Mouse (Mus musculus) stomach, postnatal 0 days (tissue): Measurements from ENCODE around the gene Trcg1. TPM values are rescaled to one million over a fixed set of nuclear protein-coding genes. Genes with fewer than 3 reads are reported as not detected.

Source experiments
- ATAC-seq: fragments of 200-750 bp; cut with Nextera tagmentation; 2 replicates; pipeline ENCODE4 v1.8.0; 2017; ENCODE audit not compliant: low FRiP score, low TSS enrichment
- DNase-seq: peaks from one replicate; pipeline ENCODE4 v3.0.0-alpha.2; 2016; ENCODE audit warnings: low spot score
- H3K27ac ChIP-seq: fragments of 300-500 bp; sonication (generic); replicated peaks from 2 replicates; pipeline ENCODE4 v1.5.1; 2014; ENCODE audit warnings: mild to moderate bottlenecking, control low read depth
- H3K27me3 ChIP-seq: fragments of 300-500 bp; sonication (generic); 2 replicates; pipeline ENCODE4 v1.6.1; 2014; ENCODE audit warnings: low read length; ENCODE audit not compliant: control insufficient read depth, insufficient read depth
- H3K36me3 ChIP-seq: fragments of 300-500 bp; sonication (generic); 2 replicates; pipeline ENCODE4 v1.6.1; 2014; ENCODE audit warnings: low read length, mixed read lengths; ENCODE audit not compliant: control insufficient read depth, insufficient read depth
- H3K4me1 ChIP-seq: fragments of 300-500 bp; sonication (generic); replicated peaks from 2 replicates; pipeline ENCODE4 v1.6.1; 2014; ENCODE audit warnings: antibody characterized with exemption; ENCODE audit not compliant: control insufficient read depth, insufficient read depth
- H3K4me2 ChIP-seq: fragments of 300-500 bp; sonication (generic); replicated peaks from 2 replicates; pipeline ENCODE4 v1.6.1; 2014; ENCODE audit warnings: low read depth, mild to moderate bottlenecking, control low read depth, moderate library complexity
- H3K4me3 ChIP-seq: fragments of 300-500 bp; sonication (generic); 2 replicates; pipeline ENCODE4 v1.5.1; 2014; ENCODE audit warnings: low read depth, low read length, control low read depth
- H3K9ac ChIP-seq: fragments of 300-500 bp; sonication (generic); 2 replicates; pipeline ENCODE4 v1.6.1; 2014; ENCODE audit warnings: mild to moderate bottlenecking, low read length, control low read depth, mixed read lengths
- H3K9me3 ChIP-seq: fragments of 300-500 bp; sonication (generic); 2 replicates; pipeline ENCODE4 v1.6.1; 2016; ENCODE audit warnings: low read length; ENCODE audit not compliant: control insufficient read depth
- CTCF ChIP-seq: IDR thresholded peaks from 2 replicates; pipeline ENCODE4 v1.5.1; 2016; ENCODE audit warnings: antibody characterized with exemption, low read depth, mild to moderate bottlenecking, moderate library complexity
- EP300 ChIP-seq: optimal IDR thresholded peaks from 2 replicates; pipeline ENCODE3; 2016; ENCODE audit warnings: antibody characterized with exemption
- WGBS: fragments of 180-500 bp; shearing (Covaris S2); extraction: QIAGEN DNeasy Blood & Tissue Kit; methylation state at CpG from one replicate; pipeline ENCODE4 v1.1.7; 2014; 5-methylcytosine and 5-hydroxymethylcytosine counted together
- polyA plus RNA-seq: library from polyadenylated mRNA; unstranded; fragments of >200 nt; fragmentation: Nextera tagmentation; extraction: Ambion mirVana; gene quantifications from 2 replicates; pipeline ENCODE4 v1.2.1, GENCODE M21; 2015

Trcg1 gene
- polyA plus RNA-seq, 1 experiment from 2014 or later: not detected

GRCm38 (mm10) chr9:57272902-57273804 is 36.8 kb downstream of the Trcg1 start:
- no peaks in the 10 kb centered on the region for H3K9me3 ChIP-seq

GRCm38 (mm10) chr9:57273805-57274494 is 37.6 kb downstream of the Trcg1 start:
- no peak overlapping the region for H3K27ac ChIP-seq
- 12% methylated on average over 6 of the region's 6 CpGs for WGBS
- H3K4me3 ChIP-seq: no peak overlapping the region
- TF ChIP-seq EP300 (no peak), CTCF (no peak)
- no peak overlapping the region for H3K9ac ChIP-seq
- no peaks in the 10 kb centered on the region for H3K27me3 ChIP-seq
- no peak; the same call in 1 of the 2 replicates for ATAC-seq
- no peak overlapping the region for H3K4me2 ChIP-seq
- H3K36me3 ChIP-seq: no peaks in the 10 kb centered on the region
- DNase-seq: no peak
- H3K9me3 ChIP-seq: no peaks in the 10 kb centered on the region
- H3K4me1 ChIP-seq: no peaks in the 10 kb centered on the region

More at GRCm38 (mm10) chr9:57272902-57273804, 36.8 kb downstream of the Trcg1 start:
- Histone ChIP-seq H3K9ac (no peak overlapping the region), H3K36me3 (no peaks in the 10 kb centered on the region), H3K4me1 (no peaks in the 10 kb centered on the region), H3K27ac (no peak overlapping the region), H3K27me3 (no peaks in the 10 kb centered on the region), H3K4me3 (no peak overlapping the region), H3K4me2 (no peak overlapping the region)
- TF ChIP-seq EP300: no peak
- TF ChIP-seq CTCF: no peak
- ATAC-seq (no peak), DNase-seq (no peak)
- WGBS: 68% methylated on average over 8 of the region's 8 CpGs

- H3K27me3 ChIP-seq: no peaks in the 10 kb centered on the region
- DNase-seq: no peak
- no peak overlapping the region for H3K4me2 ChIP-seq
- H3K27ac ChIP-seq: no peak overlapping the region
- ATAC-seq: no peak
- no peak overlapping the region for H3K9ac ChIP-seq
- no peaks in the 10 kb centered on the region for H3K36me3 ChIP-seq
- no peaks in the 10 kb centered on the region for H3K9me3 ChIP-seq
- no peak overlapping the region for H3K4me3 ChIP-seq
- TF ChIP-seq CTCF (no peak), EP300 (no peak)
- H3K4me1 ChIP-seq: no peaks in the 10 kb centered on the region
These were observed 40.0 kb downstream of the Trcg1 start for GRCm38 (mm10) chr9:57276311-57276710.

- no peak overlapping the region for H3K9ac ChIP-seq
- no peak for TF ChIP-seq CTCF
- TF ChIP-seq EP300: no peak
- no peaks in the 10 kb centered on the region for H3K4me1 ChIP-seq
- H3K4me2 ChIP-seq: no peak overlapping the region
- WGBS: 45% methylated on average over 4 of the region's 4 CpGs
- no peak overlapping the region for H3K4me3 ChIP-seq
- H3K36me3 ChIP-seq: no peaks in the 10 kb centered on the region
- no peaks in the 10 kb centered on the region for H3K27me3 ChIP-seq
- H3K27ac ChIP-seq: no peak overlapping the region
- DNase-seq: no peak
- no peaks in the 10 kb centered on the region for H3K9me3 ChIP-seq
- no peak; the same call in 1 of the 2 replicates for ATAC-seq
These were observed 41.9 kb downstream of the Trcg1 start for GRCm38 (mm10) chr9:57278268-57278667.

GRCm38 (mm10) chr9:57279441-57279840 is 43.1 kb downstream of the Trcg1 start:
- H3K27ac ChIP-seq: no peak overlapping the region
- ATAC-seq: no peak

GRCm38 (mm10) chr9:57281549-57281948 is 45.2 kb downstream of the Trcg1 start:
- H3K4me2 ChIP-seq: peak overlapping the region; percentile 44
- H3K9me3 ChIP-seq: no peaks in the 10 kb centered on the region
- TF ChIP-seq EP300 (no peak), CTCF (no peak)
- WGBS: 12% methylated on average over 20 of the region's 20 CpGs
- no peaks in the 10 kb centered on the region for H3K27me3 ChIP-seq
- no peaks in the 10 kb centered on the region for H3K4me1 ChIP-seq
- peak; percentile 49 for ATAC-seq
- no peaks in the 10 kb centered on the region for H3K36me3 ChIP-seq
- H3K4me3 ChIP-seq: no peak overlapping the region
- H3K27ac ChIP-seq: no peak overlapping the region
- no peak overlapping the region for H3K9ac ChIP-seq
- peak; percentile 61 for DNase-seq

More at GRCm38 (mm10) chr9:57279441-57279840, 43.1 kb downstream of the Trcg1 start:
- TF ChIP-seq CTCF (no peak), EP300 (no peak)
- no peak overlapping the region for H3K4me2 ChIP-seq
- no peaks in the 10 kb centered on the region for H3K36me3 ChIP-seq
- H3K4me1 ChIP-seq: no peaks in the 10 kb centered on the region
- no peaks in the 10 kb centered on the region for H3K27me3 ChIP-seq
- WGBS: 50% methylated on average over 4 of the region's 4 CpGs
- H3K9me3 ChIP-seq: no peaks in the 10 kb centered on the region
- H3K4me3 ChIP-seq: no peak overlapping the region
- DNase-seq: no peak
- no peak overlapping the region for H3K9ac ChIP-seq
